Mouse (Mus musculus): ENCODE measurements around the gene Haus6.

- no peak for TF ChIP-seq POLR2A (IDR thresholded peaks at IDR 0.05; ENCODE audit: extremely low read depth, insufficient read depth, low read length)
- no peak for TF ChIP-seq CTCF (IDR thresholded peaks at IDR 0.05; ENCODE audit: extremely low read depth, insufficient read depth, low read length)
Measured at GRCm38 (mm10) chr4:86538936-86539335, 72.9 kb downstream of the Haus6 start.
